Mouse (Mus musculus) midbrain, embryonic 13.5 days (tissue): ENCODE measurements around the gene Esyt2. TPM values are rescaled to one million over a fixed set of nuclear protein-coding genes. Genes with fewer than 3 reads are reported as not detected.

Experiments used
- ATAC-seq: fragments of 200-750 bp; cut with Nextera tagmentation; 2 replicates; pipeline ENCODE4 v1.8.0; 2017; ENCODE audit warnings: mild to moderate bottlenecking, moderate TSS enrichment, moderate library complexity
- H3K27ac ChIP-seq: fragments of 300-500 bp; sonication (generic); 2 replicates; pipeline ENCODE4 v1.5.1; 2015; ENCODE audit warnings: inconsistent platforms, mild to moderate bottlenecking, moderate library complexity
- H3K27me3 ChIP-seq: fragments of 300-500 bp; sonication (generic); 2 replicates; pipeline ENCODE4 v1.6.1; 2015; ENCODE audit warnings: mild to moderate bottlenecking, inconsistent platforms
- H3K36me3 ChIP-seq: fragments of 300-500 bp; sonication (generic); 2 replicates; pipeline ENCODE4 v1.6.1; 2015; ENCODE audit warnings: mild to moderate bottlenecking, inconsistent platforms
- H3K4me1 ChIP-seq: fragments of 300-500 bp; sonication (generic); replicated peaks from 2 replicates; pipeline ENCODE4 v1.6.1; 2015; ENCODE audit warnings: inconsistent platforms
- H3K4me2 ChIP-seq: fragments of 300-500 bp; sonication (generic); replicated peaks from 2 replicates; pipeline ENCODE4 v1.6.1; 2015; ENCODE audit warnings: moderate library complexity, mild to moderate bottlenecking, inconsistent platforms
- H3K4me3 ChIP-seq: fragments of 300-500 bp; sonication (generic); replicated peaks from 2 replicates; pipeline ENCODE4 v1.5.1; 2015; ENCODE audit warnings: mild to moderate bottlenecking, inconsistent platforms
- H3K9ac ChIP-seq: fragments of 300-500 bp; sonication (generic); replicated peaks from 2 replicates; pipeline ENCODE4 v1.6.1; 2015; ENCODE audit warnings: mild to moderate bottlenecking, inconsistent platforms
- H3K9me3 ChIP-seq: fragments of 300-500 bp; sonication (generic); 2 replicates; pipeline ENCODE4 v1.6.1; 2016; ENCODE audit warnings: mild to moderate bottlenecking, inconsistent platforms
- WGBS: fragments of 180-500 bp; shearing (Covaris S2); methylation state at CpG from one replicate; pipeline ENCODE4 v1.1.7; 2015; 5-methylcytosine and 5-hydroxymethylcytosine counted together
- polyA plus RNA-seq: library from polyadenylated mRNA; unstranded; fragments of >200 nt; fragmentation: Nextera tagmentation; extraction: Ambion mirVana; gene quantifications from 2 replicates; pipeline ENCODE4 v1.2.1, GENCODE M21; 2015

Gene Esyt2
- polyA plus RNA-seq, 1 experiment from 2014 or later, result 10.6 TPM

DNA sequence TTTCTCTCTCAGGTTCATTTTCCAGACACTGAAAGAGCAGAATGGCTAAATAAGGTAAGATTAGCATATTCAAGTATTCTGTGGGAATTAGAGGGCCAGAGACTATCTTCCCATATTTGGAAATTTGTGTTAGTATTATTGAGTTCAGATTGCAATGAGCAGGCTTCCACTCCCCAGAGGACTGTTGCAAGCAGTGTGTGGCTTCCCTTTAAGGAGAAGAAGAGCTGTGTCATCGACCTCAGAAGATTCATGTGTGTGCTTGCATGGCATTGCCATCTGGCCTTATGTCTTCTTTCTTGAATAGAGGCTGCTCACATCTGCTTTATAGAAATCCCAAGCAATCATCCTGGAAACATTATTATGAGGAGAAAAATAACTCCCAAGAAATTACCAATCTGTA is 36.8 kb downstream of the Esyt2 start:
- Histone ChIP-seq H3K27ac (no peak overlapping the region), H3K9me3 (no peaks in the 10 kb centered on the region), H3K9ac (no peak overlapping the region), H3K36me3 (no peaks in the 10 kb centered on the region), H3K4me3 (no peak overlapping the region), H3K4me2 (no peak overlapping the region), H3K4me1 (no peaks in the 10 kb centered on the region), H3K27me3 (no peaks in the 10 kb centered on the region)
- WGBS, result 71% methylated on average over 1 of the region's 1 CpGs
- no peak for ATAC-seq

DNA sequence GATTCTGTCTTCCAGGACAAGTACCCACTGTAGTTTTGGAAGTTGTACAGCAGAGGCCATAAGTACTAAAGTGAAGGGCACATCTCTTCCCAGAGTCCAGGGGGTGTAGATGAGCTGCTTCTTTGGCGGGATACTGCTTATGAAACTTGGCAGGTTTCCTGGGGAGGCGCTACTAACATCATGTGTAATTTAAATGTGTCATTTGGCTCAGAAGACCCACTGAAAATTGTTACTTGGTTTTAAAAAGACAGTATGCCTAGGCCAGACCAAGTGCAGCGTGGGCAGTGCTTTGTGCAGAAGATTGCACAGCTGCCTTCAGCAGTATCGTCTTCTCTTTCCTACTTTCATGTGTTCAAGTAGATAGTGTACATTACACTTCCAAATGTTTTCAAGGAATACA is 44.5 kb downstream of the Esyt2 start:
- Histone ChIP-seq H3K4me3 (no peak overlapping the region), H3K36me3 (peaks cover 12% of the 10 kb centered on the region; the same call in 1 of the 2 replicates), H3K9me3 (no peaks in the 10 kb centered on the region), H3K4me1 (no peaks in the 10 kb centered on the region), H3K4me2 (no peak overlapping the region), H3K27me3 (no peaks in the 10 kb centered on the region), H3K27ac (no peak overlapping the region), H3K9ac (no peak overlapping the region)
- WGBS, result 96% methylated on average over 4 of the region's 4 CpGs
- ATAC-seq, result no peak

DNA sequence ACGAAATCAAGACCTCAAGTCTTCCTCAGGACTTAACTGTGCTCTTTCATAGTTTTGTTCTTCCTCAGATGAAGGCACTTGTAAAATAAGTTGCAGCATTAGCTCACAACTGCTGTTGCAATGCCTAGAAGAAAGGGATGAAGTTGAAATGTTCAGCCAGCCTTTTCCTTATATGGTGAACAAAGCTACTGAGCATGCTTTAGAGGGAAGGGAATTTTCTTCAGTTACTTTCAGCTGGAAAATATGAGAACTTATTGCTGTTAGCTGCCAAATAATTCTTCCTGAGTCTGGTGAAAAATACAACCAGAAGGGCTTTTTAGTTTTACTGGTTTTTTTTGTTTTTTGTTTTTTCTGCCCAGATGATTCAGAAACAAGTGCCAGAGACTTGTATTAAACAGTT is 45.2 kb downstream of the Esyt2 start:
- Histone ChIP-seq H3K27me3 (no peaks in the 10 kb centered on the region), H3K36me3 (peaks cover 12% of the 10 kb centered on the region; the same call in 1 of the 2 replicates), H3K9me3 (no peaks in the 10 kb centered on the region), H3K4me3 (no peak overlapping the region), H3K9ac (no peak overlapping the region), H3K27ac (no peak overlapping the region), H3K4me1 (no peaks in the 10 kb centered on the region), H3K4me2 (no peak overlapping the region)
- ATAC-seq, result no peak
- WGBS, result 81% methylated on average over 1 of the region's 1 CpGs

DNA sequence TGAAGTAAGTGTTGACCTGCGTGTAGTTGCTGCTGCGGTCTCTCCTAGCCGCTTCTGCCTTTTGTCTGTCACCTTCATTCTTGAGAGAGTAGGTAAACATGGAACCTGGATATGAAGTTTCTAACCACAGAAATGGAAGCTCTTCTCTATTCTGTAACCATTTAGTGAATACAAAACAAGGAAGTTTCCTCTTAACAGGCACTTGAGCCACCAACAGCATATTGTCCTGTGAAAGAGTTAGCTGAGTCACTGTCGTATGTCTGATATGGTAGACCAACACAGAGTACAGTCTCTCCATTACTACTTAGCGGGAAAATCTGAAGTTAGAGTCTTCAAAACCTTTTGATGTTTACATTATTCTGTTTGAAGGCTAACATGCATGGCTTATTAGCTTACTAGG is 53.3 kb downstream of the Esyt2 start:
- ATAC-seq, result no peak
- Histone ChIP-seq H3K9ac (no peak overlapping the region), H3K9me3 (no peaks in the 10 kb centered on the region), H3K4me2 (no peak overlapping the region), H3K36me3 (0 out of 2 replicates have a peak, but pooled peaks cover 4% of the 10 kb centered on the region), H3K4me3 (no peak overlapping the region), H3K4me1 (no peaks in the 10 kb centered on the region), H3K27ac (no peak overlapping the region), H3K27me3 (no peaks in the 10 kb centered on the region)
- WGBS, result 95% methylated on average over 5 of the region's 5 CpGs

DNA sequence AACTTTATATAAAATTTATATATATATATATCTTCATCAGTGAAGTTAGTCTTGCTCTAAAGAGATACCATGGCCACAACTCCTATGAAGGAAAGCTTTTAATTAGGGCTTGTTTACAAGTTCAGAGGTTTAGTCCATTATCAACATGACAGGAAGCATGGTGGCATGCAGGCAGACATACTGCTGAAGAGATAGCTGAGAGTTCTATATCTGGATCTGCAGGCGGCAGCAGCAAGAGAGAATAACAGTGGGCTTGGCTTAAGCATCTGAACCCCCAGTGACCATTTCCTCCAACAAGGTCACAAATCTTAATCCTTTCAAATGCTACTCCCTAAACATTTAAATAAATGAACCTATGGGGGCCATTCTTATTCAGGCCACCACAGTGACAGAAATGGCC is 59.2 kb downstream of the Esyt2 start:
- no peaks in the 10 kb centered on the region for H3K27me3 ChIP-seq
- H3K9me3 ChIP-seq, result no peaks in the 10 kb centered on the region
- H3K36me3 ChIP-seq, result peaks cover 24% of the 10 kb centered on the region
- H3K4me1 ChIP-seq, result no peaks in the 10 kb centered on the region
- H3K4me2 ChIP-seq, result no peak overlapping the region
- H3K27ac ChIP-seq, result no peak overlapping the region
- no peak overlapping the region for H3K4me3 ChIP-seq
- ATAC-seq, result no peak
- WGBS, result 82% methylated on average over 1 of the region's 1 CpGs
- no peak overlapping the region for H3K9ac ChIP-seq

DNA sequence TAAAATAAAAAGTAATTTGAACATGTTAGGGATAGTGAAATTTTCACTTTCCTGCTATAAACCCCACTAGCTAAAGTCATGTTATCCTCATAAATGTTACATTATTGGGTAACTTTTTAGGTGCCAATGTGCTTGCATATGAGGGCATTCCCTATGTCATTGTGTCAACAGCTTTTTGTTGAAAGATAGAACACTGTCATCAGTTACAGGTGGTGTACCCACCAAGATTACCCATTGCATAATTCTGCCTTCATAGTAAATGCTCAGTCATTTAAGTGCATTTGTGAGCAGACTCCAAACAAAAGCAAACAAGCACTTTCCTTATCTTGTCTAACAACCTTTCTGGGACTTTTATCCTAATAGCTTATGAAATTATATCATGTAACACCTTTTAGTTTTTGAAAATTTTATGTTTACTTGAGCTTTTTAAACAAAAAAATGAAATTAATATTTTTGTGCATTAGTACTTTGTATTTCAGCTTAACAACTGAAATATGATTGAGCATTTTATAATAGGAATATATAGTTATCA is 67.8 kb downstream of the Esyt2 start:
- Histone ChIP-seq H3K4me1 (no peaks in the 10 kb centered on the region), H3K9ac (no peak overlapping the region), H3K4me3 (no peak overlapping the region), H3K27ac (no peak overlapping the region), H3K27me3 (no peaks in the 10 kb centered on the region), H3K9me3 (no peaks in the 10 kb centered on the region), H3K36me3 (peaks cover 32% of the 10 kb centered on the region), H3K4me2 (no peak overlapping the region)
- ATAC-seq, result no peak

DNA sequence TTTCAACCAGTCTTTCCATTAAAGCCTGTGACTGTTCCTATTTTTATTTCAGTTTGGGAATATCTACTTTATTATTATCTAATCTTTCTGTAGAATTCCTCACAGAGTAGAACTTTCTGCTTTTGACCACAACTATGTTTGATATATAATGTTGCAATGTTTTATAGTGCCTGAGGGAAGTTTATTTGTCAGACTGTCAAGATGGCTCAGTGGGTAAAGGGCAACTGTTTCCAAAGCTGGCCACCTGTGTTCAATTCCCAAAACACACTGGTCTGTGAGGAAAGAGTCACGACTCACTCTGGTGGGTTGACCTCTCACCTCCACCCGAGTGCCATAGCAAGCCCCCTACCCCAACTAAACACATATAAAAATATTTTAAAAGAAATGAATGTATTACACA is 68.4 kb downstream of the Esyt2 start:
- Histone ChIP-seq H3K27me3 (no peaks in the 10 kb centered on the region), H3K4me3 (no peak overlapping the region), H3K9ac (no peak overlapping the region), H3K4me1 (no peaks in the 10 kb centered on the region), H3K27ac (no peak overlapping the region), H3K36me3 (peaks cover 31% of the 10 kb centered on the region), H3K4me2 (no peak overlapping the region), H3K9me3 (no peaks in the 10 kb centered on the region)
- 88% methylated on average over 2 of the region's 2 CpGs for WGBS
- ATAC-seq, result no peak

DNA sequence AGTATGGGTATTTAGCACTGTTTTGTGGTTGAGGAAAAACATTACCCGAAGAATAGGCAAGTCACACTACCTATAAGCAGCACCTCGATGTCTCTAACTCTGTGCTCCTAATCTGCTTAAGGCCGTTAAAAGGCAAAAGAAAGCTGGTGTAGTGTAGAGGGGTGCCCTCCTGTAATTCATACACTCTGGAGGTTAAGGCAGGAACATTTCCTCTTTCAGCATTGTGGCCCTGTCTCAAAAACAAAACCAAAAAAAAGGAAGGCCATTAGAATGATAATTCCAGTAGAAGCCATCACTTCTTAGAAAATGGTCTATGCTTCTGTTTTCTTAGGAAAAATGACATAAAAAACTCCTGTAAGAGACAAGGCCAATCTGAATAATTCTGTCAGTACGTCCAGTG is 70.0 kb downstream of the Esyt2 start:
- H3K4me1 ChIP-seq, result no peaks in the 10 kb centered on the region
- H3K9ac ChIP-seq, result no peak overlapping the region
- no peaks in the 10 kb centered on the region for H3K9me3 ChIP-seq
- H3K36me3 ChIP-seq, result peaks cover 29% of the 10 kb centered on the region
- no peak overlapping the region for H3K27ac ChIP-seq
- no peak overlapping the region for H3K4me3 ChIP-seq
- no peak overlapping the region for H3K4me2 ChIP-seq
- 86% methylated on average over 4 of the region's 4 CpGs for WGBS
- ATAC-seq, result no peak
- H3K27me3 ChIP-seq, result no peaks in the 10 kb centered on the region

DNA sequence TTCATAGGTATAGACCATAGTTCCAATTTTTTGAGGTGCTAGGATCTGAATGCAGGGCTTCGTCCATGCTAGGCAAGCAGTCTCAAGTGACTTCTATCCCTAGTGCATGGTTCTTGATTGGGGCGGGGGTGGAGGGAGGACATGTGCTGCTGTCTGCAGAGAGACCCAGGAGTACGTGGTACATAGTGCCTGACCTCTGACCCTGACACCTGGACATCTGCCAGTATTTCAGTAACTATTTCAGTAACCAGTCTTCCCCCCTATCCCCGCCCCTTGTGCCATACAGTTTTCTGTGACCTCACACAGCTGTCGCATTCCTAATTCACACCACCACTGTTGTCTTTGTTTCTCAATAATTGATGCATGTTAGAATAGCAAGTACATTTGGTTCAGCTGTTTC is 71.4 kb downstream of the Esyt2 start:
- Histone ChIP-seq H3K9me3 (no peaks in the 10 kb centered on the region), H3K27me3 (no peaks in the 10 kb centered on the region), H3K4me3 (no peak overlapping the region), H3K4me1 (no peaks in the 10 kb centered on the region), H3K4me2 (no peak overlapping the region), H3K27ac (no peak overlapping the region), H3K36me3 (peaks cover 25% of the 10 kb centered on the region), H3K9ac (no peak overlapping the region)
- no peak for ATAC-seq
- 85% methylated on average over 5 of the region's 5 CpGs for WGBS

DNA sequence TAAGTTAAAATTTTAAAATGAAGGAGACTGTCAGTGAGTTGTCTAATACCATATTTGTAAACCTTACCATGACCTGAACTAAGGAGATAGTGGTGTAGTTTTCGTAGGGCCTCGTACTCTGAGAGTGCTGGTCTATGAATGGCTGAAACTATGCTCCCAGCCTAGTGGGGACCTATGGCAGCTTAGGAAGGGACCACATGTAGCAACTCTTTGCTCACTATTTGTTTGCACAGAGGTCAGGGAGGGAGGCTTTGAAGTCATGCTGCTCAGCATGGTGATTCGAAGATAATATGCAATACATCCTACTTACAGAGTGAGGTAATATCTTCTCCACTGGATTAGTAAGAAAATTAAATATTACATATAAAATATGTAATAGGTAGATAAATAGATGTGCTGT is 73.7 kb downstream of the Esyt2 start:
- no peak overlapping the region for H3K9ac ChIP-seq
- H3K4me3 ChIP-seq, result no peak overlapping the region
- peaks cover 35% of the 10 kb centered on the region for H3K36me3 ChIP-seq
- no peak for ATAC-seq
- no peaks in the 10 kb centered on the region for H3K4me1 ChIP-seq
- H3K27ac ChIP-seq, result no peak overlapping the region
- H3K9me3 ChIP-seq, result no peaks in the 10 kb centered on the region
- no peaks in the 10 kb centered on the region for H3K27me3 ChIP-seq
- no peak overlapping the region for H3K4me2 ChIP-seq
- WGBS, result 94% methylated on average over 3 of the region's 3 CpGs

DNA sequence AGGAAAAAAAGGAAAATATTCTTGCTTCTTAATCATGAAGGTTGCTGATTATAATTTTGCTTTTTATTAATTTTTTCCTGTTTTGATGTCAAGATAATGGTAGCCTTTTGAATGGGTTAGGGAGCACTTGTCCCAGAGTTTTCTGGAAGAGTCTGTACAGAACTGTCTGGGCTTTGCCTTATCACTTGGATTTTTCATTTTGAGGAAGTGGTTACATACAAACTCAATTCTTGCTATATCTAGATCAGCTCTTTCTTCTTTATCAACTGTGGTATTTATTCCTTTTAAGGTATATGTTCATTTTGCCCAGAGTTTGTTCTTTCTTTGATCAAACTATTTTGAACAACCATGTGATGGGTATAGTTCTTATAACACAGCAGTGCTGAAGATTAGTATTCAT is 81.1 kb downstream of the Esyt2 start:
- Histone ChIP-seq H3K27me3 (no peaks in the 10 kb centered on the region), H3K4me3 (no peak overlapping the region), H3K27ac (no peak overlapping the region), H3K4me2 (no peak overlapping the region), H3K36me3 (peaks cover 52% of the 10 kb centered on the region), H3K4me1 (no peaks in the 10 kb centered on the region), H3K9me3 (no peaks in the 10 kb centered on the region), H3K9ac (no peak overlapping the region)
- ATAC-seq, result no peak

DNA sequence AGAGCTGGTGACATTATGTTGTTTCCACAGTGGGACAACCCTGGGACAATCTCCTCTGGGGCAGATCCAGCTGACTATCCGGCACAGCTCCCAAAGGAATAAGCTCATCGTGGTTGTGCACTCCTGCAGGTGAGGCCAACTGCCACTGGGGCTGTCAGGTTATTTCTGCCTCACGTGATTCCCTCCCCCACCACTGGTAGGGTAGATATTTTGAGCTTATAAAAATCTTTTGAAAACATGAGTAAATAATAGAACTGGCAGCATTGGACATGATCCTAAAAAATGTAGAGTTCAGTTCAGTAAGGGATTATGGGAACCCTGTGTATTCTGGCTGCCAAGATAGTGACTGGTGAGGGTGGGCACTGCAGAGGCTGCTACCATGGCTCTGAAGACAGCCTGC is 85.9 kb downstream of the Esyt2 start:
- no peaks in the 10 kb centered on the region for H3K27me3 ChIP-seq
- H3K27ac ChIP-seq, result no peak overlapping the region
- no peak overlapping the region for H3K9ac ChIP-seq
- WGBS, result 93% methylated on average over 3 of the region's 3 CpGs
- H3K4me3 ChIP-seq, result no peak overlapping the region
- H3K36me3 ChIP-seq, result peaks cover 48% of the 10 kb centered on the region
- no peak overlapping the region for H3K4me2 ChIP-seq
- ATAC-seq, result no peak
- H3K9me3 ChIP-seq, result no peaks in the 10 kb centered on the region
- no peaks in the 10 kb centered on the region for H3K4me1 ChIP-seq

DNA sequence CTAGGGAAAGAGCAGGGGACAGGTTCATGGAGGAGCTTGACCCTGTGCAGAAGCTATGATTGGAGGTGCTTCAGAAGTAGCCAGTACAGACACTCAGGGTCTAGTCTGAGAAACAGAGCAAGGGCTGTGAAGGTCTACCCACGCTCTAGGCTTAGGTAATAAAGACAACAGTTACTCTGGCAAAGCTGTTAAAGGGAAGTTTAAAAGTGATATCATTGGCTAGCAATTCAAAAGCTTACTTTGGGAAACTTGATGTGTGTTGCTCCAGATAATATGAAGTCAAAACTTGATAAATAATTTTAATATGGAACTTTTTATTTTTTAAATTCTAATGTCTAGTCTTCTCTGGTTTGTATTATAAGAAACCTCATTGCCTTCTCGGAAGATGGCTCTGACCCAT is 86.3 kb downstream of the Esyt2 start:
- Histone ChIP-seq H3K9ac (no peak overlapping the region), H3K27ac (no peak overlapping the region), H3K4me3 (no peak overlapping the region), H3K4me2 (no peak overlapping the region), H3K4me1 (no peaks in the 10 kb centered on the region), H3K27me3 (no peaks in the 10 kb centered on the region), H3K9me3 (no peaks in the 10 kb centered on the region), H3K36me3 (peaks cover 48% of the 10 kb centered on the region)
- WGBS, result 96% methylated on average over 2 of the region's 2 CpGs
- no peak for ATAC-seq
